Mouse (Mus musculus): ENCODE data around the gene Pdgfa. TPM values are rescaled to one million over a fixed set of nuclear protein-coding genes. Genes with fewer than 3 reads are reported as not detected.
A peak's percentile ranks its signal among the peaks of the same experiment; 100 is the strongest.

Pdgfa gene
- polyA plus RNA-seq, 1 experiment from 2014 or later: 4.9 TPM

DNA sequence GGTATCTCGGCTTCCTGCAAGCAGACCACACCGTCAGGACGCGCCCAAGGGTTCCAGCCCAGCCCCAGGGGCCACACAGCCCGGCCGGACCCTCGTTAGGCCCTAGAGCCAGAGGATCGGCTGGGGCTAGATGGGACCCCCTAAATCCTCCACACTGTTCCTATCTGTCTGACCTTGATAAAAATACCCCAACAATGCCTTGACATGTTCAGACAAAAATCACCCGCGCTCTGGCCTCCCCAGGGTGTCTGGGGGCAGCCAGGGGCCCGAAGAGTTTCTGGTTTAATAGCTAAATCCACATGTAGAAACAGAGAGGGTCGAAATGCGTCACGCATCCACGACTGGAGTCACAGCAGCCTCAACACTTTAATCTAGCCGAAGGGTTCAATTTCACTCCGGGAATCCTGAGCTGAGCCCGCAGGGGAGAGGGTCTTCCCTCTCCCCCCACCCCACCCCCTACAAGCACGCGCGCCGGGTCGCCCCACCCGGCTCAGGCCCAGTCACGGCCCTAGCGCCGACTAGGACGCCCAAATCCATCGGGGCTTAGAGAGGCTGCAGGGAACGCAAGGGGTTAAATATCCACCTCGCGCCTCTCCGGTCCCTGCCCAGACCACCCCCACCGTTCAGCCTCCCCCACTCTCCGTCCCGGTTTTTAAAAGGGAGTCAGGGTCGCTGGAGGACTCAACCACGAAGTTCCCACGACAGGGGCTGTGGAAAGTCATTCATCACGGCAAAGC is 3.6 kb downstream of the Pdgfa start:
- peaks cover 88% of the 10 kb centered on the region for H3K27me3 ChIP-seq
- H3K4me2 ChIP-seq (replicated peaks): peak overlapping the region; percentile 94
- no peaks in the 10 kb centered on the region for H3K9me3 ChIP-seq
- peak overlapping the region; percentile 59 for H3K4me3 ChIP-seq
- H3K9ac ChIP-seq (replicated peaks): peak overlapping the region; percentile 68
- no peak overlapping the region for H3K27ac ChIP-seq (replicated peaks)
- no peak for ATAC-seq (ENCODE audit: low FRiP score, low read depth)
- H3K36me3 ChIP-seq: no peaks in the 10 kb centered on the region
- peaks cover 66% of the 10 kb centered on the region for H3K4me1 ChIP-seq
- WGBS: under 1% methylated on average over 39 of the region's 40 CpGs

GRCm38 (mm10) chr5:138992611-138993370 is 4.4 kb downstream of the Pdgfa start:
- no peak for ATAC-seq (ENCODE audit: low FRiP score, low read depth)
- Histone ChIP-seq H3K27ac (replicated peaks) (no peak overlapping the region), H3K27me3 (peaks cover 81% of the 10 kb centered on the region), H3K36me3 (no peaks in the 10 kb centered on the region), H3K4me2 (replicated peaks) (peak overlapping the region; percentile 94), H3K9ac (replicated peaks) (peak overlapping the region; percentile 68; the same call in 1 of the 2 replicates), H3K9me3 (no peaks in the 10 kb centered on the region), H3K4me1 (peaks cover 64% of the 10 kb centered on the region), H3K4me3 (peak overlapping the region; percentile 59)
- WGBS: 2% methylated on average over 59 of the region's 59 CpGs

GRCm38 (mm10) chr5:138991734-138992133 is 5.4 kb downstream of the Pdgfa start:
- 5% methylated on average over 4 of the region's 4 CpGs for WGBS

DNA sequence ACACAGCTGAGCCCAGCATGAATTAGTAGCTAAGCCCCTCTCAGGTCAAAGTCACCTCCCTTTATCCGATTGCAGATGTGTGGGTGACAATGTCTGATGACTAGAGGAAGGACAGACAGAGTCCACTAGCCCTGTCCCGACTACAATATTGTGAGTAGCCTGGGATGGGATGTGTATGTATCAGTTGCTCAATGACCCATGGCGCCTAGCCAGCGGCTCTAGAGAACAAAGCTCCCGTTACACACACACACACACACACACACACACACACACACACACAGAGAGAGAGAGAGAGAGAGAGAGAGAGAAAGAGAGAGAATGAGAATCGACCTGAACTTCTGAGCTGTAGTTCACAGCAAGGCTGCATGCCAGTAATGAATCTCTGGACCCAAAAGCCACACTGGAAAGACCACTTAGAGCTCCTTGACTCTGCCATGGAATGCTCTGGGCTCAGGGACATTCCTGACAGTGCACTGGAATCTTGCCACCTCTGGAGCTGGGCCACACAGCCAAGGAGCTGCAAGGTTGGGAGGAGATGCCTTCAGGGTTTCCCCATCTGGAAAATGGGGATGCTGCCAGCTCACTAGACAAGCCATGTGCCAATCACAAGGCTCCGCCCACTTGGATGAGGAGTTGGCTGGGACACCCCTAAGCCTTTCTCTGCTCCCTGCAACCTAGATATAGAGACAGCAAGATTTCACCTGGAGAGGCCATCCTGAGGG is 6.3 kb downstream of the Pdgfa start:
- Histone ChIP-seq H3K27ac (replicated peaks) (no peak overlapping the region), H3K36me3 (no peaks in the 10 kb centered on the region), H3K4me1 (peaks cover 45% of the 10 kb centered on the region), H3K4me2 (replicated peaks) (no peak overlapping the region), H3K9me3 (no peaks in the 10 kb centered on the region), H3K9ac (replicated peaks) (no peak overlapping the region), H3K4me3 (no peak overlapping the region), H3K27me3 (peaks cover 61% of the 10 kb centered on the region)
- 63% methylated on average over 7 of the region's 7 CpGs for WGBS
- no peak for ATAC-seq (ENCODE audit: low FRiP score, low read depth)

More at GRCm38 (mm10) chr5:138991734-138992133, 5.4 kb downstream of the Pdgfa start:
- Histone ChIP-seq H3K9ac (replicated peaks) (no peak overlapping the region), H3K36me3 (no peaks in the 10 kb centered on the region), H3K4me3 (no peak overlapping the region), H3K27ac (replicated peaks) (no peak overlapping the region), H3K9me3 (no peaks in the 10 kb centered on the region), H3K4me2 (replicated peaks) (no peak overlapping the region), H3K27me3 (peaks cover 70% of the 10 kb centered on the region), H3K4me1 (peaks cover 54% of the 10 kb centered on the region)
- ATAC-seq (ENCODE audit: low FRiP score, low read depth): no peak

DNA sequence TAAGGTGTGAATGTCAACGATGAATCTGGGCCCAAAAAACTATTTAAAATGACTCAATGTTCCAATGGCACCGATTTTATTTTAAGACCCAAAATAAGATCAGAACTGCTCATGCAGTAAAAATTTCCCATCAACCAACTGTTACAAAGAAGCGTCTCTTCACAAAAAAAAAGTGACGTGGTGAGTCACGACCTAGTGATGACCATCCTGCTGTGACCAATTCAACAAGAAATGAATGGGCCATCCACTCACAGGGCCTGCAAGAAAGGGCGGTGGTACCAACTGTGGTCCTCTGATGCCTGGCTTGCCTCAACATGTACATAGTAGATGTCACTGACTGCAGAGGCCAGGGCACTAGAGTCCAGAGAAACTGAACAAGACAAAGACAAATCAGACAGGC is 7.6 kb downstream of the Pdgfa start:
- Histone ChIP-seq H3K9ac (replicated peaks) (no peak overlapping the region), H3K27ac (replicated peaks) (no peak overlapping the region), H3K27me3 (peaks cover 50% of the 10 kb centered on the region), H3K4me3 (no peak overlapping the region), H3K9me3 (no peaks in the 10 kb centered on the region), H3K4me1 (peaks cover 40% of the 10 kb centered on the region), H3K36me3 (no peaks in the 10 kb centered on the region), H3K4me2 (replicated peaks) (no peak overlapping the region)
- 72% methylated on average over 6 of the region's 6 CpGs for WGBS
- no peak for ATAC-seq (ENCODE audit: low FRiP score, low read depth)

- no peak overlapping the region for H3K9ac ChIP-seq (replicated peaks)
- peaks cover 32% of the 10 kb centered on the region for H3K4me1 ChIP-seq
- peaks cover 42% of the 10 kb centered on the region for H3K27me3 ChIP-seq
- no peak overlapping the region for H3K4me2 ChIP-seq (replicated peaks)
- H3K9me3 ChIP-seq: no peaks in the 10 kb centered on the region
- ATAC-seq (ENCODE audit: low FRiP score, low read depth): no peak
- H3K4me3 ChIP-seq: no peak overlapping the region
- H3K36me3 ChIP-seq: no peaks in the 10 kb centered on the region
- H3K27ac ChIP-seq (replicated peaks): no peak overlapping the region
- WGBS: 47% methylated on average over 9 of the region's 9 CpGs
These were observed 8.4 kb downstream of the Pdgfa start for GRCm38 (mm10) chr5:138988764-138989163.

DNA sequence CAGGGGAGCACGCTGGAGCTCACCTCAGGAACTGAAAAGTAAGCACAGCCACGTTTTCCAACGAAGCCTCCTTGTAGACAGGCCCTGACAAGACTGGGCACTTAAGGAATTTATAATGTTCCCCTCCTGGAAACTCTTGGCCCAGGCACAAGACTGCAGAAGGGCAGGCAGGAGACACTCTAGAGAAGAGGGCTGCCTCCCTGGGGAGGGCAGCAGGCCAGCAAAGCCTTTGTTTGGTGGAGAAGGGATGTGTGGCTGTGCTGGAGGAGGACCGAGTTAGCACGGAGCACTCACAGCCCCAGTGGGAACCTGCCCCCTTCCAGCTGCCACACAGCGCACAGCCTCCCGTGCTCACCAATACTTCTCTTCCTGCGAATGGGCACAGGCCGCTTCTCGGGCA is 9.2 kb downstream of the Pdgfa start:
- Histone ChIP-seq H3K4me2 (replicated peaks) (no peak overlapping the region), H3K9ac (replicated peaks) (no peak overlapping the region), H3K36me3 (no peaks in the 10 kb centered on the region), H3K27me3 (peaks cover 34% of the 10 kb centered on the region), H3K4me1 (peaks cover 24% of the 10 kb centered on the region), H3K27ac (replicated peaks) (no peak overlapping the region), H3K9me3 (no peaks in the 10 kb centered on the region), H3K4me3 (no peak overlapping the region)
- WGBS: 73% methylated on average over 10 of the region's 10 CpGs
- ATAC-seq (ENCODE audit: low FRiP score, low read depth): no peak

DNA sequence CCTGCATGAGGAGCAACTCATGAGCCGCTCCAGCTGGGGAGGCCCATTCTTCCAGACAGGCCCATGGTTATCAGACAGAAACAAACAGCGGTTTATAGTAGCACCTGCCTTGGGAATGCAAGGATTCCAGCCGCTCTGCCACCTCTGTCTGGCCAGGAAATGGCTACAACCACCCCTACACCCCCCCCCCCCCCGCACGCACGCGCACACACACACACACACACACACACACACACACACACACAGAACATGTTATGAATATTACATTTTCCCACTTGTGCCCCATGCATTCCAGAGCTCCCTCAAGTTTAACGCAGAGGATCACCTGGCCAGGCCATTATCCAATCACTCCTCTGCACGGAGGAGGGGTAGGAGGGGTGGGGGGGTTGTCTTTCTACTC is 15.2 kb downstream of the Pdgfa start:
- Histone ChIP-seq H3K9ac (replicated peaks) (no peak overlapping the region), H3K36me3 (no peaks in the 10 kb centered on the region), H3K4me2 (replicated peaks) (no peak overlapping the region), H3K27ac (replicated peaks) (no peak overlapping the region), H3K27me3 (no peaks in the 10 kb centered on the region), H3K4me3 (no peak overlapping the region), H3K4me1 (no peaks in the 10 kb centered on the region), H3K9me3 (no peaks in the 10 kb centered on the region)
- ATAC-seq (ENCODE audit: low FRiP score, low read depth): no peak
- WGBS: 89% methylated on average over 4 of the region's 9 CpGs

GRCm38 (mm10) chr5:138980608-138981007 is 16.6 kb downstream of the Pdgfa start:
- Histone ChIP-seq H3K27ac (replicated peaks) (no peak overlapping the region), H3K4me1 (no peaks in the 10 kb centered on the region), H3K4me3 (no peak overlapping the region), H3K27me3 (no peaks in the 10 kb centered on the region), H3K4me2 (replicated peaks) (no peak overlapping the region), H3K9ac (replicated peaks) (no peak overlapping the region), H3K36me3 (no peaks in the 10 kb centered on the region), H3K9me3 (no peaks in the 10 kb centered on the region)
- 86% methylated on average over 9 of the region's 9 CpGs for WGBS
- no peak for ATAC-seq (ENCODE audit: low FRiP score, low read depth)

DNA sequence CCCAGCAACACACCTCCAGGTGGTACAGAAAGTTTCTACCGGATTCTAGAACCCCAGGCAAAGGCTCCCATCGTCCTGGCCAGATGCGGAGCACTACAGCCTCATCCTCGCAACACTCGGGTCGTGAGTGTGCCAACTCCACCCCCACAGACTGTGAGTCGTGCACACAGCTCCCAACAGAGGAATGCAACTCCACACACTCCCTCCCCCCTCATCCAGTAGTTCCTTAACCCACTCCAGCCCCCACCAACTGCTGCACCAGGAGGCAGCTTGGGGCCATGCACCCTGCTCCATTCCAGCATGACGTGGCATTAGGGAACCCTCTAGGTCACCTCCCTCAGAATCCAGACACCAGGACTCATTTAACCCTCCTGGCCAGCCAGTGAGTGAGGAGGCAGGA is 17.3 kb downstream of the Pdgfa start:
- ATAC-seq (ENCODE audit: low FRiP score, low read depth): no peak
- no peak overlapping the region for H3K4me3 ChIP-seq
- H3K27me3 ChIP-seq: no peaks in the 10 kb centered on the region
- no peaks in the 10 kb centered on the region for H3K4me1 ChIP-seq
- no peaks in the 10 kb centered on the region for H3K36me3 ChIP-seq
- no peak overlapping the region for H3K9ac ChIP-seq (replicated peaks)
- no peaks in the 10 kb centered on the region for H3K9me3 ChIP-seq
- H3K27ac ChIP-seq (replicated peaks): no peak overlapping the region
- 88% methylated on average over 8 of the region's 8 CpGs for WGBS
- no peak overlapping the region for H3K4me2 ChIP-seq (replicated peaks)

DNA sequence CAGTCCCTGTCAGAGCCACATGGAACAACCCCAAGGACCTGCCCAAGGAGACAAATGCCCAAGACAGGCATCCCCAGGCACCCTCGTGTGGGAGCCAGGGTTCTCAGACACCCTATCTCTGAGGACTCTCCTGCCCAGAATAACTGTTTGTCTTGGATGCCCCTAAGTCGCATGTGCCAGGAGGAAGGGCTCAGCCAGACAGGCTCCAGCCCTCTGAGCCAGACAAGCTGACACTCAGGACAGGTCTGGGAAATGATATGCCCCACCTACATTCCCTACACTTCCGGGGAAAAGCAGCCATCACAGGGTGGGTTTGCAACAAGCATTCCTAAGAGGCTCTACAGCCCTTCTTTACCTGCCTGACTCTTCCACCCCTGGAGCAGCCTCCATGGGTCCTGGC is 19.4 kb downstream of the Pdgfa start:
- Histone ChIP-seq H3K4me2 (replicated peaks) (no peak overlapping the region), H3K4me3 (no peak overlapping the region), H3K27me3 (no peaks in the 10 kb centered on the region), H3K9me3 (no peaks in the 10 kb centered on the region), H3K36me3 (no peaks in the 10 kb centered on the region), H3K9ac (replicated peaks) (no peak overlapping the region), H3K27ac (replicated peaks) (no peak overlapping the region), H3K4me1 (no peaks in the 10 kb centered on the region)
- WGBS: 60% methylated on average over 3 of the region's 3 CpGs
- no peak for ATAC-seq (ENCODE audit: low FRiP score, low read depth)

GRCm38 (mm10) chr5:138974911-138975485 is 22.2 kb downstream of the Pdgfa start:
- 86% methylated on average over 8 of the region's 8 CpGs for WGBS
- Histone ChIP-seq H3K27me3 (no peaks in the 10 kb centered on the region), H3K4me2 (replicated peaks) (no peak overlapping the region), H3K27ac (replicated peaks) (no peak overlapping the region), H3K9me3 (no peaks in the 10 kb centered on the region), H3K4me1 (no peaks in the 10 kb centered on the region), H3K9ac (replicated peaks) (no peak overlapping the region), H3K36me3 (no peaks in the 10 kb centered on the region), H3K4me3 (no peak overlapping the region)
- ATAC-seq (ENCODE audit: low FRiP score, low read depth): no peak
